8 mouse cellular contexts compared by ENCODE assay signal in genomic region chr1:189927644-189928043, GRCm38 (mm10). TPM values are rescaled to one million over a fixed set of nuclear protein-coding genes. Genes with fewer than 3 reads are reported as not detected.
DNase-seq lines count a peak whose midpoint lies in the region; ATAC-seq and TF ChIP-seq lines count a peak whose summit lies in the region.

No protein-coding gene starts in this region.

- no peak overlapping the region for H3K27ac ChIP-seq in left cerebral cortex, adult 2 months
- no peak overlapping the region; the same call in 1 of the 2 replicates for H3K27ac ChIP-seq in heart, adult 2 months
- no peak overlapping the region for H3K27ac ChIP-seq in lung, embryonic 16.5 days (ENCODE audit: low read length)
- H3K27ac ChIP-seq in small intestine, adult 2 months (ENCODE audit: insufficient read depth, low read depth, low read length) = no peak overlapping the region

- H3K9ac ChIP-seq in heart, adult 2 months (ENCODE audit: low read depth, low read length) = no peak overlapping the region
- H3K9ac ChIP-seq in lung, embryonic 16.5 days (ENCODE audit: low read length) = no peak overlapping the region

- no peak overlapping the region for H3K4me2 ChIP-seq in lung, embryonic 16.5 days (ENCODE audit: low read depth, low read length)

- H3K27me3 ChIP-seq in heart, adult 2 months (ENCODE audit: control insufficient read depth, insufficient read depth, low read length) = no peaks in the 10 kb centered on the region
- no peaks in the 10 kb centered on the region for H3K27me3 ChIP-seq in lung, embryonic 16.5 days (ENCODE audit: control insufficient read depth, insufficient read depth, low read depth, low read length)
- no peaks in the 10 kb centered on the region for H3K27me3 ChIP-seq in small intestine, adult 2 months (ENCODE audit: control insufficient read depth, insufficient read depth, low read length)

- ATAC-seq in activated CD4-positive, CD25-positive, alpha-beta regulatory T cell, adult 4 months = peak; percentile 94
- ATAC-seq in lung, embryonic 16.5 days (ENCODE audit: low read depth) = peak; percentile 69; the same call in 1 of the 2 replicates

- DNase-seq in left cerebral cortex, adult 2 months (ENCODE audit: extremely low spot score in 1 of 2, low spot score in 2 of 2) = peak in 1 of 2 experiments; percentile 35
- DNase-seq in left cerebral cortex, adult 11 months (ENCODE audit: low spot score) = no peak
- DNase-seq in cerebellum, postnatal 4 days (ENCODE audit: low spot score in 2 of 2) = peak; percentile 33 to 57
- DNase-seq in heart, adult 2 months = peak; percentile 73 to 75
- peak; percentile 79 for DNase-seq in kidney, adult 9 months

- TF ChIP-seq EP300 in heart, adult 2 months (IDR thresholded peaks at IDR 0.05; ENCODE audit: insufficient read depth, low read depth, low read length) = peak; percentile 88

- no peaks in the 10 kb centered on the region for H3K79me2 ChIP-seq in heart, adult 2 months (replicated peaks; ENCODE audit: control insufficient read depth, insufficient read depth, low read length)

- 3% methylated on average over 6 of the region's 6 CpGs for WGBS in heart, adult 2 months
- 4% methylated on average over 6 of the region's 6 CpGs for WGBS in lung, embryonic 16.5 days
- WGBS in small intestine, adult 2 months = 4% methylated on average over 6 of the region's 6 CpGs

- no peaks in the 10 kb centered on the region for H3K36me3 ChIP-seq in heart, adult 2 months (ENCODE audit: control insufficient read depth, insufficient read depth, low read length)
- H3K36me3 ChIP-seq in lung, embryonic 16.5 days (ENCODE audit: control insufficient read depth, insufficient read depth, low read length) = no peaks in the 10 kb centered on the region
- no peaks in the 10 kb centered on the region for H3K36me3 ChIP-seq in small intestine, adult 2 months (ENCODE audit: control insufficient read depth, insufficient read depth, low read length)

- H3K9me3 ChIP-seq in lung, embryonic 16.5 days (ENCODE audit: control insufficient read depth, low read length) = no peaks in the 10 kb centered on the region

- H3K4me1 ChIP-seq in heart, adult 2 months (ENCODE audit: control insufficient read depth, insufficient read depth, low read length) = peaks cover 6% of the 10 kb centered on the region
- peaks cover 2% of the 10 kb centered on the region for H3K4me1 ChIP-seq in lung, embryonic 16.5 days (replicated peaks; ENCODE audit: control insufficient read depth, insufficient read depth, low read length)
- H3K4me1 ChIP-seq in small intestine, adult 2 months (ENCODE audit: control insufficient read depth, insufficient read depth, insufficient read length, low read length) = peaks cover 3% of the 10 kb centered on the region; the same call in 1 of the 2 replicates

- no peak overlapping the region for H3K4me3 ChIP-seq in left cerebral cortex, adult 2 months
- no peak overlapping the region for H3K4me3 ChIP-seq in heart, adult 2 months
- no peak overlapping the region for H3K4me3 ChIP-seq in lung, embryonic 16.5 days (ENCODE audit: low read length)
- no peak overlapping the region for H3K4me3 ChIP-seq in small intestine, adult 2 months (ENCODE audit: low read depth, low read length)

- TF ChIP-seq POLR2A in heart, adult 2 months (IDR thresholded peaks at IDR 0.05; ENCODE audit: insufficient read depth, low read depth, low read length) = 0 out of 2 replicates have a peak, but pooled peaks have one; percentile 12
- no peak for TF ChIP-seq POLR2A in small intestine, adult 2 months (IDR thresholded peaks at IDR 0.05; ENCODE audit: low read depth, low read length)

- intact Hi-C loops in left cerebral cortex, adult 2 months (cut with DNase I) = loop anchor here (1.0 to 2.0 kb wide), 2 partner anchors 40 to 227 kb away; no protein-coding TSS in a partner anchor
- intact Hi-C loops in heart, adult 2 months (cut with DNase I) = loop anchor here (1.0 to 2.0 kb wide), 4 partner anchors 40 to 253 kb away; no protein-coding TSS in a partner anchor

- TF ChIP-seq CTCF in left cerebral cortex, adult 2 months (IDR thresholded peaks at IDR 0.05) = peak; percentile 78
- peak; percentile 91 for TF ChIP-seq CTCF in heart, adult 2 months (IDR thresholded peaks at IDR 0.05)
- TF ChIP-seq CTCF in small intestine, adult 2 months (IDR thresholded peaks at IDR 0.05; ENCODE audit: extremely low read depth, insufficient read length, insufficient replicate concordance, low read depth, low read length) = peak; percentile 75; the same call in 1 of the 2 replicates

RNA-seq across cellular contexts. Expression of gene Smyd2, which starts 5.5 kb away (rescaled TPM):
- 10 to 100 TPM; 95.8 to 98.3 TPM for total RNA-seq in left cerebral cortex, adult 2 months (2021)
- polyA plus RNA-seq in activated CD4-positive, CD25-positive, alpha-beta regulatory T cell, adult 4 months (2017; shearing (Covaris generic)) = 10 to 100 TPM in 1 of 2 experiments, 1 to 10 TPM in 1; 9.7 to 11.1 TPM
- 10 to 100 TPM; 81.5 to 99.2 TPM for total RNA-seq in heart, adult 2 months (2021)
- 117 and 142 TPM in 2 replicates for polyA plus RNA-seq in heart, adult 2 months (2012; rRNA removed)
- 75.6 and 80.3 TPM in 2 replicates for polyA plus RNA-seq in lung, embryonic 16.5 days (2015; fragmentation: Nextera tagmentation; extraction: Ambion mirVana)
- 19.9 and 27.0 TPM in 2 replicates for polyA plus RNA-seq in small intestine, adult 2 months (2012; rRNA removed)
